ENCODE assay signal across 8 mouse cellular contexts in the genomic region with DNA sequence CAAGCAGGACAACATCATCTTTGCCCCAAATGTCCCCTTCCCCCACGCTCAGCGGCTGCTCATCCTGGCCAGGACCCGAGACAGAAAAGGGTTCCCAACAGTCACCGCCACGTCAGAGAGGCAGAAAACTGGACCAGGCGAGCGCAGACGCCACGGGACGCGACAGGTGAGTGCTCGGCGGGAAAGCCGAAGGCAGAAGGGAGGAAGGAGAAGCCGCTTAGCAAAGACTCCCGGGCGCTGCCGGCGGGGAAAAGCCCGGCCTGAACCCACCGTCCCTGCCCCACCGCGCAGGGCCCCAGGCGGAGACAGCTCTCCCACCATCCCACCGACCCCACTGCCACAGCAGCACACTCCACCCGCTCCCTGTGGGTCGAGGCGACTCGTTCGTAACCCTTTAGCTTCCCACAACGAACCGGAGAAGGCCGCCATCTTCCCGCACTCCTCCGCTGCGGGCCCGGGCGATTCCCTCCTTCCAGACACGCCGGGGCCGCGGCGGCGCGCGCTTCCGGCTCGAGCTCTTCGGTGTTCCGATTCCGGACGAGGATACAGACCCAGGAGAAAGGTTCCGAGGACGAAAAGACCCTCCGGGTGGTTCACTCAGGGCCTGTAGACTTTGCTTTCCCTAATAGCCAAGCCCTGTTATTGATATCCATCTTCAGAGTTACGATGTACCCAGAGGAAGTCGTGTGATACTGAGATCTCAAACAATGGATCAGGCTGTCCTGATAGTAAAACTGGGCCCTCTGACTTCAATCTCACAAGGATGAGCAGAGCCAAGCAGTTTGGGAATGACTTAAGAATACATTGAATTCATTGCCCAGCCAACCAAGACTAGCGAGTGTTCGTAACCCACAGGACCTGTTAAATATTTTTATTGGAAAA. TPM values are rescaled to one million over a fixed set of nuclear protein-coding genes. Genes with fewer than 3 reads are reported as not detected.
DNase-seq lines count a peak whose midpoint lies in the region; ATAC-seq and TF ChIP-seq lines count a peak whose summit lies in the region.

TSS of gene Ddx1 (minus strand) at position 523 of the 882 bp plus-strand sequence.

- no peak for TF ChIP-seq CTCF in lung, postnatal 0 days (IDR thresholded peaks at IDR 0.05)

- WGBS in hindbrain, embryonic 10.5 days: 3% methylated on average over 59 of the region's 59 CpGs
- WGBS in lung, postnatal 0 days: 3% methylated on average over 52 of the region's 59 CpGs

- no peaks in the 10 kb centered on the region for H3K9me3 ChIP-seq in hindbrain, embryonic 10.5 days
- H3K9me3 ChIP-seq in lung, postnatal 0 days (ENCODE audit: low read length): no peaks in the 10 kb centered on the region

- H3K9ac ChIP-seq in lung, postnatal 0 days (replicated peaks; ENCODE audit: low read depth): peak within 1 kb of the TSS; percentile 82

- peak within 1 kb of the TSS; percentile 84 for H3K4me3 ChIP-seq in hindbrain, embryonic 10.5 days
- H3K4me3 ChIP-seq in lung, postnatal 0 days (ENCODE audit: low read depth, low read length): peak within 1 kb of the TSS; percentile 70

- DNase-seq in MEL-GATA-1-ER (ENCODE audit: extremely low read depth, low read depth): peak; percentile 71
- peak; percentile 85 for DNase-seq in cerebellum, adult 8-10 months
- DNase-seq in hindbrain, embryonic 10.5 days (ENCODE audit: low spot score): peak; percentile 86
- peak; percentile 71 for DNase-seq in layer of hippocampus, adult 9-11 months
- DNase-seq in lung, postnatal 0 days (ENCODE audit: low spot score): peak; percentile 82
- DNase-seq in ovary, postnatal 14 days (ENCODE audit: low spot score): peak; percentile 84
- peak; percentile 80 for DNase-seq in thymus, postnatal 14 days

- peak within 1 kb of the TSS; percentile 98 for H3K27ac ChIP-seq in hindbrain, embryonic 10.5 days
- peak within 1 kb of the TSS; percentile 84 for H3K27ac ChIP-seq in lung, postnatal 0 days (ENCODE audit: low read length)

- no peak for TF ChIP-seq EP300 in lung, postnatal 0 days (IDR thresholded peaks at IDR 0.05)

- ATAC-seq in frontal cortex, adult (ENCODE audit: low TSS enrichment): peak; percentile 96
- peak; percentile 97 for ATAC-seq in lung, postnatal 0 days

- H3K36me3 ChIP-seq in hindbrain, embryonic 10.5 days: peaks cover 22% of the 10 kb centered on the region
- no peaks in the 10 kb centered on the region for H3K36me3 ChIP-seq in lung, postnatal 0 days (ENCODE audit: insufficient read depth, low read length)

- H3K4me2 ChIP-seq in lung, postnatal 0 days (replicated peaks; ENCODE audit: low read depth, low read length): peak within 1 kb of the TSS; percentile 69

- H3K27me3 ChIP-seq in hindbrain, embryonic 10.5 days (ENCODE audit: insufficient read depth, poor library complexity, severe bottlenecking): no peaks in the 10 kb centered on the region
- H3K27me3 ChIP-seq in lung, postnatal 0 days (replicated peaks; ENCODE audit: insufficient read depth, low read length): no peaks in the 10 kb centered on the region

- H3K4me1 ChIP-seq in hindbrain, embryonic 10.5 days (replicated peaks): peaks cover 17% of the 10 kb centered on the region
- no peaks in the 10 kb centered on the region for H3K4me1 ChIP-seq in lung, postnatal 0 days (ENCODE audit: insufficient read depth, low read depth, low read length)

RNA-seq across cellular contexts. Expression of gene Ddx1, which starts in this region (rescaled TPM):
- polyA plus RNA-seq in hindbrain, embryonic 10.5 days (2016; fragmentation: Nextera tagmentation; extraction: Ambion mirVana): 144 and 181 TPM in 2 replicates
- polyA plus RNA-seq in lung, postnatal 0 days (2015; fragmentation: Nextera tagmentation; extraction: Ambion mirVana): 53.4 and 55.2 TPM in 2 replicates

Comparison
In these comparisons a context has a peak if more than half of its experiments do, and no peak if none do; other contexts are left out.
1. Peak in every context shown above with its lines: DNase-seq, ATAC-seq, H3K4me3 ChIP-seq and H3K27ac ChIP-seq.